Mouse (Mus musculus) kidney, embryonic 15.5 days (tissue): ENCODE measurements around the gene Atp1a3. TPM values are rescaled to one million over a fixed set of nuclear protein-coding genes. Genes with fewer than 3 reads are reported as not detected.

ENCODE experiments used
- ATAC-seq: fragments of 200-750 bp; cut with Nextera tagmentation; replicated peaks from 2 replicates; pipeline ENCODE4 v1.8.0; 2017; ENCODE audit warnings: moderate TSS enrichment; ENCODE audit not compliant: low FRiP score
- H3K27ac ChIP-seq: fragments of 300-500 bp; sonication (generic); 2 replicates; pipeline ENCODE4 v1.5.1; 2015; ENCODE audit warnings: mild to moderate bottlenecking, inconsistent platforms
- H3K27me3 ChIP-seq: fragments of 300-500 bp; sonication (generic); 2 replicates; pipeline ENCODE4 v1.6.1; 2015; ENCODE audit warnings: inconsistent platforms
- H3K36me3 ChIP-seq: fragments of 300-500 bp; sonication (generic); 2 replicates; pipeline ENCODE4 v1.6.1; 2015; ENCODE audit warnings: inconsistent platforms
- H3K4me1 ChIP-seq: fragments of 300-500 bp; sonication (generic); 2 replicates; pipeline ENCODE4 v1.6.1; 2015; ENCODE audit warnings: inconsistent platforms
- H3K4me2 ChIP-seq: fragments of 300-500 bp; sonication (generic); 2 replicates; pipeline ENCODE4 v1.6.1; 2015; ENCODE audit warnings: moderate library complexity, mild to moderate bottlenecking, inconsistent platforms
- H3K4me3 ChIP-seq: fragments of 300-500 bp; sonication (generic); replicated peaks from 2 replicates; pipeline ENCODE4 v1.5.1; 2015; ENCODE audit warnings: mild to moderate bottlenecking, inconsistent platforms
- H3K9ac ChIP-seq: fragments of 300-500 bp; sonication (generic); 2 replicates; pipeline ENCODE4 v1.6.1; 2015; ENCODE audit warnings: mild to moderate bottlenecking, inconsistent platforms
- H3K9me3 ChIP-seq: fragments of 300-500 bp; sonication (generic); replicated peaks from 2 replicates; pipeline ENCODE4 v1.6.1; 2016; ENCODE audit warnings: inconsistent platforms
- WGBS: fragments of 180-500 bp; shearing (Covaris S2); methylation state at CpG from one replicate; pipeline ENCODE4 v1.1.7; 2015; ENCODE audit warnings: mixed read lengths; 5-methylcytosine and 5-hydroxymethylcytosine counted together
- polyA plus RNA-seq: library from polyadenylated mRNA; unstranded; fragments of >200 nt; fragmentation: Nextera tagmentation; extraction: Ambion mirVana; gene quantifications from 2 replicates; pipeline ENCODE4 v1.2.1, GENCODE M21; 2015

Gene Atp1a3
- polyA plus RNA-seq, 1 experiment from 2014 or later = 2.1 TPM

GRCm38 (mm10) chr7:25011592-25011991, 5.8 kb upstream of the Atp1a3 start:
- Histone ChIP-seq H3K9me3 (no peaks in the 10 kb centered on the region), H3K9ac (no peak overlapping the region), H3K4me3 (no peak overlapping the region), H3K4me2 (no peak overlapping the region), H3K36me3 (peaks cover 37% of the 10 kb centered on the region), H3K27ac (no peak overlapping the region), H3K27me3 (peaks cover 64% of the 10 kb centered on the region), H3K4me1 (peaks cover 14% of the 10 kb centered on the region)
- 54% methylated on average over 7 of the region's 7 CpGs for WGBS
- no peak for ATAC-seq

GRCm38 (mm10) chr7:25010090-25010913, 4.5 kb upstream of the Atp1a3 start:
- ATAC-seq = peak; percentile 40; the same call in 1 of the 2 replicates
- H3K4me3 ChIP-seq = peak overlapping the region; percentile 40
- H3K9ac ChIP-seq = no peak overlapping the region; the same call in 1 of the 2 replicates
- H3K4me2 ChIP-seq = peak overlapping the region; percentile 70
- 3% methylated on average over 96 of the region's 97 CpGs for WGBS
- H3K4me1 ChIP-seq = peaks cover 20% of the 10 kb centered on the region
- peaks cover 77% of the 10 kb centered on the region for H3K27me3 ChIP-seq
- H3K9me3 ChIP-seq = no peaks in the 10 kb centered on the region
- H3K36me3 ChIP-seq = peaks cover 26% of the 10 kb centered on the region
- H3K27ac ChIP-seq = no peak overlapping the region

DNA sequence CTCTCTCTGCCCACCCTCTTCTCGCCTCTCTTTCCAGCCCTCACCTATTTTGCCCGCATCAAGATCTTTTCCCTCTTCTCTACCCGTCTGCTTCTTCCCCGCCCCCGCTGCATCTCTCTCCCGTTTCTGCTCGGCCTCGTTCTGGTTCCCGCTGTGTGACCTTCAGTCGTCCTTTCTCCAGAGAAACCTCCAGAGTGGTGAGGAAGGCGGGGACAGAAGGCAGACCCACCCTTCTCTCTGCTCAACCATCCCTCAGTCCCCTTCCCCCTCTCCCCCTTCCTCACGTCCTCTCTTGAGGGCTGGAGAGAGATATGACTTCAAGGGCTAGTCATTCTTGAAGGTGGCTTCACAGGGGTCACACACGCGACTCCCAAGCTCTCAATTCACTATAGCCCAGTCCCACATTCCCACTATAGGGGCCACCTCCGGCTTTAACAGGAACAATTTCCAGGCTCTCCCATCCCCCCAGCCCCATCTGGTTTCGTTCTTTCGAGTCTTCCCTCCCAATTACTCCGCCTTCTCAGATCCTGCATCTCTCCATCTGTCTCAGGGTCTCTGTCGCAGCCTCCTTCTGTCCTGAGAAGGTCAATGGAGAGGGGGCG, 3.4 kb upstream of the Atp1a3 start:
- Histone ChIP-seq H3K9ac (no peak overlapping the region), H3K4me1 (peaks cover 22% of the 10 kb centered on the region), H3K27me3 (peaks cover 87% of the 10 kb centered on the region), H3K4me3 (no peak overlapping the region), H3K4me2 (no peak overlapping the region), H3K9me3 (no peaks in the 10 kb centered on the region), H3K36me3 (peaks cover 15% of the 10 kb centered on the region), H3K27ac (no peak overlapping the region)
- no peak for ATAC-seq
- 11% methylated on average over 20 of the region's 20 CpGs for WGBS

GRCm38 (mm10) chr7:25008635-25009034, 2.9 kb upstream of the Atp1a3 start:
- Histone ChIP-seq H3K27me3 (peaks cover 92% of the 10 kb centered on the region), H3K4me2 (no peak overlapping the region), H3K36me3 (peaks cover 10% of the 10 kb centered on the region; the same call in 1 of the 2 replicates), H3K9me3 (no peaks in the 10 kb centered on the region), H3K9ac (no peak overlapping the region), H3K4me3 (no peak overlapping the region), H3K4me1 (peaks cover 22% of the 10 kb centered on the region), H3K27ac (no peak overlapping the region)
- WGBS = 6% methylated on average over 17 of the region's 17 CpGs
- ATAC-seq = no peak

DNA sequence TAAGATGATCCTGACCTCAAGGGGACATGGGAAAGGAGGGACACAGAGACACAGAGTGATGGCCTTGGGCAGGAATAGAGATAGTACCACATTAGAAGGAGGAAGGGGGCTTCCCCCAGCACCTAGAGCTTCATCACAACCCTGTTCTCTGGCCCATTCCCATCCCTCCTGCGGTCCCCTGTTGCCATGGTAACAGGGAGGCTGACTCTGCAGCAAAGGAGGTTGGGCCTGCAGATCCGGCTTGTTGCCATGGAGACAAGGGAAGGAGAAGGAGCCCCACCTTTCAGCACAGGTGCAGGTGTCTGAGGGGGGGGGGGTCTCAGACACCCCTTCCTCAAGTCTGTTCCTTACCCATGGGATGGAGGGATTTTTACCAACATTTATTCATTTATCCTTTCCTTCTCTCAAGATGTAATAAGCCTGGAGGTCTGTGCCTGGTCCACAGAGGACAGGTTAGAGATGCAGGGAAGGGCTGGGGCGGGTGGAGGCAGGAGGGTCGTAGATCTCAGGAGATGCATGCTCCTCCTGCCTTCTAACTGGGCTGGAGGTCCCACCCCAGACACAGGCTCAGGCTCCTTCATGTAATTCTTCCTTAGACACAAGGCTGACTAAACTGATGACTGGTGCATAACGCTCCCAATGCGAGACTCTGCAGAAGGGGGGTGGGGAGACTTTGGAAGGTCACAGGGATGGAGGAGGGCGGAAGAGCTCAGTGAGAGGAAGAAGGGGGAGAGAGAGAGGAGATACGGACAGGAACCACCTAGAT, 2.0 kb upstream of the Atp1a3 start:
- no peak overlapping the region for H3K9ac ChIP-seq
- no peak for ATAC-seq
- no peak overlapping the region for H3K4me2 ChIP-seq
- no peaks in the 10 kb centered on the region for H3K9me3 ChIP-seq
- no peak overlapping the region for H3K27ac ChIP-seq
- peaks cover 94% of the 10 kb centered on the region for H3K27me3 ChIP-seq
- WGBS = 24% methylated on average over 8 of the region's 8 CpGs
- peaks cover 7% of the 10 kb centered on the region; the same call in 1 of the 2 replicates for H3K36me3 ChIP-seq
- H3K4me3 ChIP-seq = no peak overlapping the region
- peaks cover 22% of the 10 kb centered on the region for H3K4me1 ChIP-seq

GRCm38 (mm10) chr7:25006586-25007364, 1.0 kb upstream of the Atp1a3 start:
- peaks cover 84% of the 10 kb centered on the region for H3K27me3 ChIP-seq
- H3K4me1 ChIP-seq = peaks cover 22% of the 10 kb centered on the region
- H3K4me3 ChIP-seq = no peak overlapping the region
- no peak overlapping the region for H3K9ac ChIP-seq
- no peaks in the 10 kb centered on the region for H3K36me3 ChIP-seq
- H3K9me3 ChIP-seq = no peaks in the 10 kb centered on the region
- WGBS = 83% methylated on average over 12 of the region's 12 CpGs
- no peak for ATAC-seq
- H3K4me2 ChIP-seq = no peak overlapping the region
- H3K27ac ChIP-seq = no peak overlapping the region

DNA sequence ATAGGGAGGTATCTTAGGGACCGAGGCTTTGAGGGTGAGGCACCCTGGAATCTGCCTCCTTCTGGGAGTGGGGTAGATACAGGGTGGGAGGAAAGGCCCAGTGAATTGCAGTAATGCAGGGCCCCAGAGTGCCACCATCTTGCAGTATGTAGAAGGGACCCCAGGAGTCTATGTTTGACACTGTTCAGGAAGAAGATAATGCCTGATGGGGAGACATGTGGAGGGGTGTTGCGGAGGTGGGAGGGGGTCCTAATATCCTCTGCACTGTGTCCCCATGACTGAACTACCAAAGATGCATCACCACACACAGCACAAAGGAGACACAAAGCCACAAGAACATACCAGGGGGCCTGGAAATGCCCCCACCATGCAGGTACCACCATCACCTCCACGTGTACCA, 413 bp upstream of the Atp1a3 start:
- Histone ChIP-seq H3K27me3 (peaks cover 78% of the 10 kb centered on the region), H3K9ac (no peak overlapping the region), H3K4me2 (peak overlapping the region; percentile 68), H3K36me3 (no peaks in the 10 kb centered on the region), H3K9me3 (no peaks in the 10 kb centered on the region), H3K4me1 (peaks cover 22% of the 10 kb centered on the region), H3K4me3 (peak overlapping the region; percentile 41), H3K27ac (no peak overlapping the region)
- no peak for ATAC-seq
- 72% methylated on average over 3 of the region's 3 CpGs for WGBS

DNA sequence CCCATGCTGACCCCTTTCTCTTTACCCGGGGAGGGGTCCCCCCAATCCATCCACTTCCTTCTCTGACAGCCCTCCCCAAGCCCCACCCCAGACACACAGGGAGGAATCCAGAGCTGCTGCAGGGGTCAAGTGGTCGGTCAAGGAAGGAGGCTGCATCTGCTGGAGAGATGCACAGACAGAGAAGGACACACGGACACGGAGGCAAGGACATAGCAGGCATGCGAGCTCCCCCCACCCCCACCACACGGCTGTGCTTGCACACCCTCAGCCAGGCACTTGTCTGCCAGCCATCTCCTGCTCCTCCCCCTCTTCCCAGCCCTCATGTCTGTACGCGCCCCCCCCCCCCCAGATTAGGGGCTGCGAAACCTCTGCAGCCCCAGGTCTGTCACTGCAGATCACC, 952 bp downstream of the Atp1a3 start:
- 34% methylated on average over 9 of the region's 9 CpGs for WGBS
- H3K4me1 ChIP-seq = peaks cover 10% of the 10 kb centered on the region
- H3K36me3 ChIP-seq = no peaks in the 10 kb centered on the region
- H3K4me2 ChIP-seq = no peak overlapping the region
- no peak overlapping the region for H3K9ac ChIP-seq
- no peak overlapping the region for H3K27ac ChIP-seq
- no peaks in the 10 kb centered on the region for H3K9me3 ChIP-seq
- 0 out of 2 replicates have a peak overlapping the region, but pooled peaks have one; percentile 41 for H3K4me3 ChIP-seq
- no peak for ATAC-seq
- peaks cover 64% of the 10 kb centered on the region for H3K27me3 ChIP-seq

GRCm38 (mm10) chr7:25003820-25004388, 1.9 kb downstream of the Atp1a3 start:
- Histone ChIP-seq H3K4me2 (no peak overlapping the region), H3K9ac (no peak overlapping the region), H3K4me3 (no peak overlapping the region), H3K27me3 (peaks cover 55% of the 10 kb centered on the region), H3K4me1 (peaks cover 8% of the 10 kb centered on the region), H3K27ac (no peak overlapping the region), H3K36me3 (no peaks in the 10 kb centered on the region), H3K9me3 (no peaks in the 10 kb centered on the region)
- ATAC-seq = no peak
- WGBS = 88% methylated on average over 8 of the region's 8 CpGs

DNA sequence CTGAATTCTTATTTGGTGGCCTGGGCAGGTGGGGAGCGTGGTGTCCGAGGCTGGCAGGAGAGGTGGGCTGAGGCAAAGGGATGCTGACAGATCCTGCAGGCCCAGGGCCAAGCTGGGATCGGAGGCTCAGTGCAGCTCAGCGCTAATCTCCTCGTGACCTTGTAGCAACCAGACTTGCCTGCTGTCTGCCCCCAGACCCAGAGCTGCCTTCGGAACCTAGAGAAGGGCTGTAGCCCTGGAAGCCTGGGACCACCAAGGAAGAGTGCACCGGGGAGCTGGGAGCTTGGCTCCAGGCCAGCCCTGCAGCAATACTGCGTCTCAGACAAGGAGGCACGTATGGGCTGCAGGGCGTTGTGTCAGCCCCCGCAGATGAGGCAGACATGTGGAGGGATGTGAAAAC, 2.5 kb downstream of the Atp1a3 start:
- Histone ChIP-seq H3K4me1 (peaks cover 8% of the 10 kb centered on the region), H3K36me3 (no peaks in the 10 kb centered on the region), H3K9ac (no peak overlapping the region), H3K4me3 (no peak overlapping the region), H3K27me3 (peaks cover 49% of the 10 kb centered on the region), H3K9me3 (no peaks in the 10 kb centered on the region), H3K4me2 (no peak overlapping the region), H3K27ac (no peak overlapping the region)
- WGBS = 42% methylated on average over 11 of the region's 11 CpGs
- no peak for ATAC-seq

GRCm38 (mm10) chr7:25000711-25001110, 5.0 kb downstream of the Atp1a3 start:
- H3K9me3 ChIP-seq = no peaks in the 10 kb centered on the region
- whole genome bisulfite sequencing = 69% methylated on average over 12 of the region's 12 CpGs
- H3K27ac ChIP-seq = no peak overlapping the region
- no peak overlapping the region for H3K4me2 ChIP-seq
- no peaks in the 10 kb centered on the region for H3K36me3 ChIP-seq
- H3K4me1 ChIP-seq = peaks cover 7% of the 10 kb centered on the region
- ATAC-seq = no peak
- no peak overlapping the region for H3K4me3 ChIP-seq
- no peak overlapping the region for H3K9ac ChIP-seq
- peaks cover 23% of the 10 kb centered on the region for H3K27me3 ChIP-seq
